ENCODE assay signal across 8 mouse cellular contexts in the genomic region with DNA sequence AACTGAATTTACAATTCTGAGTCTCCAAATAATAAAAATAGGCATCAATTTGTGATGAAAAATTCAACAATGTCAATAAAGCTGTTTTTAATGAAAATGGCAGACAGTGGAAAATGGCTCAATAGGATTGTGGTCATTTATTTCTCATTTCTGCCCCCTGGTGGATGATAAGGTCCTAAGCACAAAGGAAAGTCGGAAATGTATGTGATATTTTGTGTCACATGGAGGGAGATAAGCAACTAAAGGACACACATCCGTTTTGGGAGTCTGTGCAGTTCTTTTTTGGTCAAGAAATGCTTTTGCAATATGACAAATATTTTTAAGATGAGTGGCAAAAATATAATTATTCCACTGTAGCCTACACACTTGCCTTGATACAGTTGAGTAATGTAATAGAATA. TPM values are rescaled to one million over a fixed set of nuclear protein-coding genes. Genes with fewer than 3 reads are reported as not detected.
DNase-seq lines count a peak whose midpoint lies in the region; ATAC-seq and TF ChIP-seq lines count a peak whose summit lies in the region.

No protein-coding gene starts in this region.

- WGBS in hindbrain, postnatal 0 days: 30% methylated on average over 2 of the region's 2 CpGs
- WGBS in hindbrain, embryonic 12.5 days: 27% methylated on average over 2 of the region's 2 CpGs
- 25% methylated on average over 2 of the region's 2 CpGs for WGBS in forebrain, embryonic 10.5 days

- no peak overlapping the region for H3K9ac ChIP-seq in hindbrain, postnatal 0 days (replicated peaks; ENCODE audit: low read length)
- no peak overlapping the region for H3K9ac ChIP-seq in hindbrain, embryonic 12.5 days

- H3K9me3 ChIP-seq in hindbrain, postnatal 0 days (ENCODE audit: low read length): no peaks in the 10 kb centered on the region
- no peaks in the 10 kb centered on the region for H3K9me3 ChIP-seq in hindbrain, embryonic 12.5 days (replicated peaks)
- peaks cover 8% of the 10 kb centered on the region for H3K9me3 ChIP-seq in E14TG2a.4 (ENCODE audit: low read length)
- no peaks in the 10 kb centered on the region for H3K9me3 ChIP-seq in forebrain, embryonic 10.5 days

- no peaks in the 10 kb centered on the region for H3K36me3 ChIP-seq in hindbrain, postnatal 0 days (ENCODE audit: insufficient read depth, low read length)
- no peaks in the 10 kb centered on the region for H3K36me3 ChIP-seq in hindbrain, embryonic 12.5 days
- no peaks in the 10 kb centered on the region for H3K36me3 ChIP-seq in E14TG2a.4 (ENCODE audit: insufficient read depth, low read length)
- H3K36me3 ChIP-seq in forebrain, embryonic 10.5 days (replicated peaks): no peaks in the 10 kb centered on the region

- peak; percentile 58 for DNase-seq in hindbrain, postnatal 0 days (ENCODE audit: low spot score)
- DNase-seq in Patski (ENCODE audit: low read depth, low spot score): peak; percentile 3
- peak; percentile 43 for DNase-seq in kidney, postnatal 14 days
- DNase-seq in forebrain, embryonic 10.5 days (ENCODE audit: extremely low spot score, low spot score): no peak
- DNase-seq in gastrocnemius, postnatal 14 days: no peak

- in situ Hi-C loops in Patski (cut with MboI; ENCODE audit: low pct_unique_long_range_greater_than_20kb): loop anchor here (25.0 kb wide), 1 partner anchor 213 kb away; no protein-coding TSS in a partner anchor

- CTCF ChIA-PET in Patski (lab: Charles Lee): interaction anchor here (1.1 to 1.5 kb wide), 3 partner anchors 10 to 232 kb away, joined by 3 read pairs; no protein-coding TSS in a partner anchor

- no peak overlapping the region for H3K4me3 ChIP-seq in hindbrain, postnatal 0 days (ENCODE audit: low read length)
- H3K4me3 ChIP-seq in hindbrain, embryonic 12.5 days: no peak overlapping the region
- no peak overlapping the region for H3K4me3 ChIP-seq in E14TG2a.4 (replicated peaks; ENCODE audit: low read length)
- H3K4me3 ChIP-seq in forebrain, embryonic 10.5 days: no peak overlapping the region

- no peaks in the 10 kb centered on the region for H3K27me3 ChIP-seq in hindbrain, postnatal 0 days (ENCODE audit: insufficient read depth, low read length)
- H3K27me3 ChIP-seq in hindbrain, embryonic 12.5 days: no peaks in the 10 kb centered on the region
- H3K27me3 ChIP-seq in E14TG2a.4 (ENCODE audit: insufficient read depth, low read length): no peaks in the 10 kb centered on the region
- peaks cover 2% of the 10 kb centered on the region for H3K27me3 ChIP-seq in Patski
- H3K27me3 ChIP-seq in forebrain, embryonic 10.5 days (ENCODE audit: poor library complexity, severe bottlenecking): no peaks in the 10 kb centered on the region

- POLR2A ChIA-PET in Patski (lab: Charles Lee): interaction anchor here (0.6 kb wide), 1 partner anchor 788 kb away, joined by 4 read pairs; no protein-coding TSS in a partner anchor

- intact Hi-C loops in gastrocnemius, postnatal 14 days (cut with DNase I; ENCODE audit: low total_unique reads): loop anchor here (5.0 kb wide), 1 partner anchor 233 kb away; no protein-coding TSS in a partner anchor

- peak; percentile 59 for TF ChIP-seq CTCF in hindbrain, postnatal 0 days (IDR thresholded peaks at IDR 0.05; ENCODE audit: low read depth)
- TF ChIP-seq CTCF in E14TG2a.4 (conservative IDR thresholded peaks at IDR 0.05; ENCODE audit: low read length): peak; percentile 65
- peak; percentile 43 for TF ChIP-seq CTCF in Patski (IDR thresholded peaks at IDR 0.05)

- ATAC-seq in hindbrain, postnatal 0 days: no peak
- ATAC-seq in hindbrain, embryonic 12.5 days (ENCODE audit: low FRiP score): no peak
- no peak for ATAC-seq in Patski
- no peak for ATAC-seq in inflammation-experienced regulatory T-cells, adult 6 months

- H3K27ac ChIP-seq in hindbrain, postnatal 0 days: no peak overlapping the region
- H3K27ac ChIP-seq in hindbrain, embryonic 12.5 days: no peak overlapping the region
- H3K27ac ChIP-seq in forebrain, embryonic 10.5 days: no peak overlapping the region

- no peak overlapping the region for H3K4me2 ChIP-seq in hindbrain, postnatal 0 days (ENCODE audit: low read depth, low read length)
- no peak overlapping the region for H3K4me2 ChIP-seq in hindbrain, embryonic 12.5 days (replicated peaks)

- H3K4me1 ChIP-seq in hindbrain, postnatal 0 days (ENCODE audit: insufficient read depth, low read length): no peaks in the 10 kb centered on the region
- H3K4me1 ChIP-seq in hindbrain, embryonic 12.5 days: no peaks in the 10 kb centered on the region
- 0 out of 2 replicates have a peak, but pooled peaks cover 3% of the 10 kb centered on the region for H3K4me1 ChIP-seq in E14TG2a.4 (replicated peaks; ENCODE audit: low read depth, low read length)
- no peaks in the 10 kb centered on the region for H3K4me1 ChIP-seq in forebrain, embryonic 10.5 days

RNA-seq across cellular contexts. Expression of gene Eqtn, which starts 27.9 kb away (rescaled TPM):
- total RNA-seq in hindbrain, postnatal 0 days (2014; rRNA removed): not detected in 2 replicates
- polyA plus RNA-seq in hindbrain, postnatal 0 days (2015; fragmentation: Nextera tagmentation; extraction: Ambion mirVana): 0.34 and 0.37 TPM in 2 replicates
- polyA plus RNA-seq in hindbrain, embryonic 12.5 days (2016; fragmentation: Nextera tagmentation; extraction: Ambion mirVana): not detected in 2 replicates
- not detected for polyA plus RNA-seq in Patski (2021)
- polyA plus RNA-seq in inflammation-experienced regulatory T-cells, adult 6 months (2017; shearing (Covaris generic)): under 1 TPM; 0.40 to 0.75 (median 0.57) TPM
- 0.16 TPM in 1 of 2 replicates, not detected in the other for polyA plus RNA-seq in forebrain, embryonic 10.5 days (2016; fragmentation: Nextera tagmentation; extraction: Ambion mirVana)
- under 1 TPM; 0.18 to 0.47 TPM for total RNA-seq in gastrocnemius, postnatal 14 days (2021)

Comparison
In these comparisons a context has a peak if more than half of its experiments do, and no peak if none do; other contexts are left out.
1. DNase-seq: peak in hindbrain, postnatal 0 days (single experiment), Patski (single experiment) and kidney, postnatal 14 days (single experiment); none in forebrain, embryonic 10.5 days (single experiment) and gastrocnemius, postnatal 14 days (single experiment).
2. Peak in every context shown above with its lines, with median percentiles within 50 percentile points of each other: CTCF ChIP-seq.